Mouse (Mus musculus) kidney, postnatal 14 days (tissue): ENCODE measurements around the gene 2810408A11Rik.
A peak's percentile ranks its signal among the peaks of the same experiment; 100 is the strongest.

ENCODE experiments used
- DNase-seq: peaks from one replicate; pipeline ENCODE4 v3.0.0; 2022; ENCODE audit warnings: mixed read lengths

The 2810408A11Rik gene

DNA sequence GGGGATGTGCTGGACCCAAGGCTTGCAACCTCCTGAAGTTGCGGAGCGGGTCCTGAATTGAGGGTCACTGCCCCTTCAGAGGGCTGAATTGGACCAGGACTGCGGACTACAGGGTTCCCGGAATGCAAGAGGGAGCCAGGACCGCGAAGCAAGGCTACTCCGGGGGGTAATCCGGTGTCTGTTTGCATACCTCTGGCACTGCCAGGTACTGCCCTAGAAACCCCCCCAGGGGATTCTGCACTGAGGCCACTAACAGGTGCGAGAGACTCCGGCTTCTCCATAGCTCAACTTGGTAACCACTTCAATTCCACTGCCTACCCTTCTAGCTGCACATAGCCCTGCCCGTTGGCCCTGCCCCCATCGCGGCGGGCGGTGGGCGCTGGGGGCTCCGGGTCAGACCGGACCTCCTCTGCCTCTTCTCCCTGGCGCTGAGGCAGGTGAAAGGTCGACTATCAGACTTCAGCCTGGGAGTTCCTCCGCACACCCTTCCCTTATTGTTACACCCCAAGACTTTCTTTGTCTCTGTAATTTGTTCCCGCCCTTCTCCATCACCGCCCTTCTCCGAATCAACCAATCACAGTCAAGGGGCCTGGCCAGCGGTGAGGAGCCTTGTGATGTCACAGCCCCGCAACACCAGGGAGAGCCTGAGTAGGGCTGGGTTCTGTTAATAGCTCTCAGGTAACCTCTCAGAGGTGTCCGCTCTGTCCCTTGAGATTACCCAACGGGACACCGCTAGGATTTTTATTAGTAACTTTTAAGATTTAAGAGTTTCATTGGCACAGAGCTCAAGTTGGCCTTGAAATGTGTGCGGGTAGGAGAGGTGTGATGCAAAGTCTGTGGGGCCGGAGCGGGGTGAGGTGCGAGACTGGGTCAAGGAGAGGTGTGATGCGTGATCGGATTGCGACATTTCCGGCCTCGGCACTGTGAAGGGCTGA, at the start of gene 2810408A11Rik, which contains the start of gene Neurl4:
Gene 2810408A11Rik (minus strand): TSS at position 517 of the 935 bp plus-strand sequence.
Gene Neurl4 (plus strand): TSS at position 602 of the 935 bp plus-strand sequence.
- DNase-seq: peak; percentile 94

DNA sequence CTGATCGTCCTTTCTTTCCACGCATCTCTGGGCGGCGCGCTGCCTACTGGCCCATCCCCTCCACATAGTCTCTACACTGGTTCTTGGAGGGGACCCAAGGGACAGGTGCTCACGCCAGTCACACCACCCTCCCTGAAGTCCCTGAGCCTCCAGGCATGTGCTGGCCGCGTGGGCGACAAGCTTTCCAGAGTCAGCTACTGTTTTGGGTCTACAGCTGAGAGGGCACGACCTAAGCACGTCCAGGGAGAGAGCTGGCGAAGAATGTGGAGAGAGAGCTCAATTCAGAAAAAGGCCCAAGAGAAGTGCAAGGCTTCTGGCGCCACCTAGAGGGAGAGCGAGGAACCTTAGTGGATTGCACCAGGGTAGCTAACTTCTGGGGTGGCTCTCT, 48.0 kb upstream of the 2810408A11Rik start:
- peak; percentile 92 for DNase-seq

GRCm38 (mm10) chr11:69948066-69948762, 47.4 kb upstream of the 2810408A11Rik start, which contains the start of gene Slc2a4:
Slc2a4 (minus strand) TSS chr11:69948188.
- peak; percentile 95 for DNase-seq

- peak; percentile 72 for DNase-seq
These were observed 46.7 kb upstream of the 2810408A11Rik start for GRCm38 (mm10) chr11:69947337-69948065.

DNA sequence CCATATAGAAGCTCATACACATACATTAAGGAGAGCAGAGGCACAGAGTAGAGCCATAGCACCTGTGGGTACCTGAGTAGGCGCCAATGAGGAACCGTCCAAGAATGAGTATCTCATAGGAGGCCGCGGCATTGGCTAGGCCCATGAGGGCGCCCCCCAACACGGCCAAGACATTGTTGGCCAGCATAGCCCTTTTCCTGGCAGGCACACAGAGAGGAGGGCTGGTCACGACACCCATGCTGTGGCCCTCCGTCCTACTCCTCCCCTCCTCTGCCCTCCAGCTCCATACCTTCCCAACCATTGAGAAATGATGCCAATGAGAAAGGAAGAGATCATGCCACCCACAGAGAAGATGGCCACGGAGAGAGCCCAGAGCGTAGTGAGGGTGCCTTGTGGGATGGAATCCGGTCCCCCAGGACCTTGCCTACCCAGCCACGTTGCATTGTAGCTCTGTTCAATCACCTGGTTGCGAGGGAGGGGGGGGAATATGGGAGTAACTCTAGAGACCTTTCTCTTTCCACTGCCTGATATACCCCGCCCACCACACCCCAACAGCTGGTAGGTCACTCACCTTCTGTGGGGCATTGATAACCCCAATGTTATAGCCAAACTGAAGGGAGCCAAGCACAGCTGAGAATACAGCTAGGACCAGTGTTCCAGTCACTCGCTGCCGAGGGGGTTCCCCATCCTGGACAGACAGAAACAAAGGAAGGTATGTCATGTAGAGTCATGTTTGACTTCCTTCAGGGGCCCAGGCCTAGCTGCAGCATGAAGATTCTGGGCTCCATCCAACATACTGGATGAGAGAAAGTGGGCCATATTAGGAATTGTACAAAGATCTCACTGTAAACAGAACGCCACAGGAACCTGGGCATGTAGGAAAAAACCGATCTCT, 45.5 kb upstream of the 2810408A11Rik start:
- DNase-seq: no peak

GRCm38 (mm10) chr11:69945216-69945615, 44.4 kb upstream of the 2810408A11Rik start:
- no peak for DNase-seq

DNA sequence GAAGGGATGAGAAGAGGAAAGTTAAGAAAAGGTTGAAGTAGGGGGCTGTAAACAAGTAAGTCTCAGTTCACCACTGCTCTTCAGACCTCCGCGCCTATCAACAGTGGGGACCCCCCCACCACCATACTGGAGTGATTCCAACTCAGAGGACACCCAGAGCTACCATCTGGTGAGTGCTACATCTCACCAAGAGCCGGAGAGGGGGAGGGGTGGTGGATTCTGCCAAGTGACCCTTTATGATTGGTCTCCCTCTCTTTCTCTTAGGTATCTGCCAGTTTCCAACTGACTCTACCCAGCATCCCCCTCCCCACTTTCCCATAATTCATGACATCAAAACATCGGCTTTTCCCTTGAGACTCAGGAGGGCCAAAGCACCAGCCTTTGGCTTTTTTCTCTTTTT, 40.2 kb upstream of the 2810408A11Rik start:
- DNase-seq: no peak

DNA sequence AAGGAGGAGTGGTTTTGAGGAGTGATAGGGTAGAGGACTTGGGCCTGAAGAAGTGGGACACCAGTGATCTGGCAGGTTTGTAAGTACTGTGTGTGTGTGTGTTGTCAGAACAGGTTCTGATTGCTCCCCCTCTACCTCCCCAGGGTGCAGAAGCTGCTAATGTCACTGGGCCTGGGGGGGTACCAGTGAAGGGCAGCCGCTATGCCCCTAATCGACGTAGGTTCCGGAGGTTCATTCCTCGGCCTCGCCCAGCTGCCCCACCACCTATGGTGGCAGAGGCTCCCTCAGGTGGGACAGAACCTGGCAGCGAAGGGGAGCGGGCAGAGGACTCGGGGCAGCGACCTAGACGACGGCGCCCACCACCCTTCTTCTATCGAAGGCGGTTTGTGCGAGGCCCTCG, 38.9 kb upstream of the 2810408A11Rik start:
- no peak for DNase-seq

DNA sequence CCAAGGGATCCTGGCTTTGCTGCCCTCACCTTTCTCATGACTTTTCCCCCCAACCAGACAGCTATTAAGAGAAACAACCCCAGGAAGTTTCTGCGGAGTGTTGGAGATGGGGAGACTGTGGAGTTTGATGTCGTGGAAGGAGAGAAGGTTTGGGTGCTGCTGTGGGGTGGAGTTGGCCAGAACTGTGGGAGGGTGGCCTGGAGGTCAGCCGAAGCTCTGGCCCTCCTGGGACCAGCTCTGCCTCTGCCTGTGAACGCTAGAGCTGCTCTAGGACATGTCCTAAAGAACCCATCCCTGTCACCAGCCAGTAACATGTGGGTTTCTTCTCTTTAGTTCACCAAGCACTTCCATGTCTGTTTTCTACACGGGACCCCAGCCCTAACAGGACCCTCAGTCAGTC, 38.4 kb upstream of the 2810408A11Rik start:
- DNase-seq: no peak

- DNase-seq: peak; percentile 34
These were observed 37.7 kb upstream of the 2810408A11Rik start for GRCm38 (mm10) chr11:69938401-69938979.

DNA sequence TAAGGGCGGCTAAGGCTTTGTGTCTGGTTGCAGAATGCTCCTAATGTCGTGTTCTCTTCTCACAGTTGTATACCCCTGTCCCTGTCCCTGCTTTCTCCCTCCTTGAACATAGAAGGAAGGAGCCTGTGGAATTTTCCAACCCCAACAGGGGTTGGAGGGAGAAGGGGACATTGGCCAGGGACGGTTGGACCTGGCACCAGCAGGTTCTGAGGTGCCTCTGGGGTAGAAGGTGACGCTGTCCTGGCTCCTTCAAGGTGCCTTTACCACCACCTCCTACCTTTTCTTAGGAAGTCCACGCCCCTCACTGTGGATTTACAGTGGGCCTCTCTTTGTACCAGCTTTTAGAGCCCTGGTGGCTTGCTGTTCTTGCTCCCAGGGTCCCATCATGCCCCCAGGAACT, 37.0 kb upstream of the 2810408A11Rik start:
- DNase-seq: peak; percentile 37

DNA sequence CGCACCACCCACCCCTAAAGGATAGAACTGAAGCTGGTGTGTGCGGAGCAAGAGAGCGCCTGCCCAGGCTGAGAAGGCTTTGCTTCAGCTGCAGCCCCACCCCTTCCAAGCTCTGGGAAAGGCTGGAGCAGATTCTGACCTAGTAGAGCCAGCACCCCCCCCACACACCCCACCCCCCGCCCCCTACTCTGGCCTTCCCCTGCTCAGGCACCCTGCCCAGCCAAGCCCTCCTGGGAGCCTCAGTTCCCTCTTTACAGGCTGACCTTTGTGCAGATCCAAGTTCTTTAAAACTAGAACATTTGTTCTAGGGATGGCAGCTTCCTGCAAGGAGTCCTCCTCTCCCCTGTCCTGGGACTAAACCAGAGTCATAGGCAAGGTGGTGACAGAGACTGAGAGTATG, 36.6 kb upstream of the 2810408A11Rik start:
- peak; percentile 59 for DNase-seq

GRCm38 (mm10) chr11:69936714-69937347, 36.0 kb upstream of the 2810408A11Rik start:
- DNase-seq: peak; percentile 47

DNA sequence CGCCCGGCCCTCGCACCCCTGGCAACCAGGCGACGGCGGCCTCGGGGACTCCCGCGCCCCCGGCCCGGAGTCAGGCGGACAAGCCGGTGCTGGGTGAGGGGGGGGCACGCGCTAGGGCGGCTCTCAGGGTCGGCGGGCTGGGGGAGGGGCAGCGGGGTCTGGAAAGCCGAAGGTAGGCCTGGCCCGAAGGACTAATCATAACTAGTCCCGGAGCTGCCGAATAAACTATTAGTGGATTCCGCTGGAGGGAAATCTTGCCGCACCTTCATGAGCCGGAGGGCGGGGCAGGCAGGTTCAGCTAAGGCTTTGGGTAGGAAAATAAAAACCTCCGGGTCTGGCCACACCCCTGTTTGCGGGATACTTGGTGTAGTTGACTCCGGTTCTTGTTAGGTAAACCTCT, 35.4 kb upstream of the 2810408A11Rik start:
- peak; percentile 53 for DNase-seq

- DNase-seq: peak; percentile 94
These were observed 34.5 kb upstream of the 2810408A11Rik start, which contains the start of gene Ybx2 for GRCm38 (mm10) chr11:69935137-69935879. Ybx2 (plus strand) TSS chr11:69935796.

- DNase-seq: no peak
These were observed 33.9 kb upstream of the 2810408A11Rik start for GRCm38 (mm10) chr11:69934681-69935080.

GRCm38 (mm10) chr11:69934169-69934568, 33.4 kb upstream of the 2810408A11Rik start:
- DNase-seq: peak; percentile 91

DNA sequence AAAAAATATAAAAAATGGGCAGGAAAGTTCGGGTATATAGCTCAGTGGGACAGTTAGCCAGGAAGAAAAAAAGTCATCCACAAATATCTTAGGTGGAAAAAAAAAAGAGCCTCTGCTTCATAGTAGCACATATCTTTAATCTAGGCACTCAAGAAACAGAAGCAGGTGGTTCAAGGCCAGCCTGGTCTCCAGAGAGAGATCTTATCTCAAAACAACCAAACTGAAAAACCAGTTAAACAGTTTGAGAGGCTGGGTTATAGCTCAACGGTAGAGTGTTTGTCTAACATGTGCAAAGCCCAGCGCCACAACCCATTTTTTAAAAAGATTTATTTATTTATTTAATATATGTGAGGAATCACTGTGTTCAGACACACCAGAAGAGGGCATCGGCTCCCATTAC, 32.3 kb upstream of the 2810408A11Rik start:
- DNase-seq: no peak

GRCm38 (mm10) chr11:69932254-69932653, 31.5 kb upstream of the 2810408A11Rik start:
- no peak for DNase-seq

GRCm38 (mm10) chr11:69931769-69932168, 31.0 kb upstream of the 2810408A11Rik start:
- DNase-seq: no peak
